Mouse (Mus musculus): ENCODE measurements around the gene Slc9b2. TPM values are rescaled to one million over a fixed set of nuclear protein-coding genes. Genes with fewer than 3 reads are reported as not detected.

Slc9b2 gene
- polyA plus RNA-seq, 1 experiment: 0.29 TPM

GRCm38 (mm10) chr3:135300081-135300480 is 7.4 kb upstream of the Slc9b2 start:
- no peak overlapping the region for H3ac ChIP-seq (ENCODE audit: control insufficient read depth, insufficient read length)
- no peak overlapping the region for H3K4me3 ChIP-seq
- H3K27me3 ChIP-seq (ENCODE audit: control insufficient read depth, insufficient read depth, insufficient read length): no peaks in the 10 kb centered on the region
- peak overlapping the region; percentile 13 for H3K4me2 ChIP-seq (ENCODE audit: low read depth)
- H3K36me3 ChIP-seq (ENCODE audit: control insufficient read depth, insufficient read depth): no peaks in the 10 kb centered on the region
- TF ChIP-seq USF1 (IDR thresholded peaks at IDR 0.05; ENCODE audit: low read depth) (no peak), SRF (IDR thresholded peaks at IDR 0.05; ENCODE audit: control insufficient read depth, insufficient read length, low read depth) (no peak), POLR2A (IDR thresholded peaks at IDR 0.05; ENCODE audit: insufficient read length, low read depth) (no peak), REST (IDR thresholded peaks at IDR 0.05; ENCODE audit: insufficient read depth, insufficient read length) (no peak), MYOD1 (IDR thresholded peaks at IDR 0.05; ENCODE audit: control insufficient read depth in 1 of 3, insufficient read length in 2 of 3, low read depth in 2 of 3) (no peak), POLR2AphosphoS2 (IDR thresholded peaks at IDR 0.05; ENCODE audit: insufficient read length, low read depth) (no peak)
- no peaks in the 10 kb centered on the region for H3K79me2 ChIP-seq (ENCODE audit: control insufficient read depth, insufficient read depth)

DNA sequence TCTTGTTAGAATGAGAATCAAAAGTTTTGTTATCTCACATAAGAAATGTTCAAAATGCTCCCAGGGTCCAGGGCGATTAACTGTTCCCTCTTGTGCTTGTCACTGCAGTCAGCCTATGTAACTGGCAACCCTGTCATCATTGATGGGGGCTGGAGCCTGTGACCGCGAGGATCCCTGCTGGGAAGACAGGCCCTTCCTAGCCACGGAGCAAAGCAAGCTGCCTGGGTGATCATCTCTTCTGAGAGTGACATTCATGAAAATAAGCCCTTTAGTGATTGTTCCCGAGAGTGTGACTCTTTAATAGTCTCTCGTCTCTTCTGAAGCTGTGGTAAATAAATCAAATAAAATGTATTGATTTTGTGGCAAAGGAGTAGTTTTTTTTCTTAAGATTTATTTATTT is 3.4 kb upstream of the Slc9b2 start:
- Histone ChIP-seq H3K4me2 (ENCODE audit: low read depth) (no peak overlapping the region), H3K27me3 (ENCODE audit: control insufficient read depth, insufficient read depth, insufficient read length) (no peaks in the 10 kb centered on the region), H3K79me2 (ENCODE audit: control insufficient read depth, insufficient read depth) (no peaks in the 10 kb centered on the region), H3K4me3 (no peak overlapping the region), H3ac (ENCODE audit: control insufficient read depth, insufficient read length) (no peak overlapping the region), H3K36me3 (ENCODE audit: control insufficient read depth, insufficient read depth) (no peaks in the 10 kb centered on the region)
- TF ChIP-seq SRF (IDR thresholded peaks at IDR 0.05; ENCODE audit: control insufficient read depth, insufficient read length, low read depth) (no peak), CEBPB (IDR thresholded peaks at IDR 0.05; ENCODE audit: insufficient read depth, poor library complexity, severe bottlenecking) (no peak), TCF12 (IDR thresholded peaks at IDR 0.05; ENCODE audit: insufficient read depth, poor library complexity, severe bottlenecking) (no peak), E2F4 (IDR thresholded peaks at IDR 0.05; ENCODE audit: insufficient read depth) (no peak), MYOD1 (IDR thresholded peaks at IDR 0.05; ENCODE audit: control insufficient read depth in 1 of 3, insufficient read length in 2 of 3, low read depth in 2 of 3) (no peak), REST (IDR thresholded peaks at IDR 0.05; ENCODE audit: insufficient read depth, insufficient read length) (no peak), POLR2A (IDR thresholded peaks at IDR 0.05; ENCODE audit: insufficient read length, low read depth) (no peak), POLR2AphosphoS2 (IDR thresholded peaks at IDR 0.05; ENCODE audit: insufficient read length, low read depth) (no peak), TCF3 (IDR thresholded peaks at IDR 0.05; ENCODE audit: insufficient read length, low read depth) (no peak), USF1 (IDR thresholded peaks at IDR 0.05; ENCODE audit: low read depth) (no peak), MYOG (IDR thresholded peaks at IDR 0.05; ENCODE audit: control insufficient read depth in 1 of 3, insufficient read depth in 1 of 3, insufficient read length in 2 of 3, low read depth in 2 of 3) (no peak), MAX (IDR thresholded peaks at IDR 0.05; ENCODE audit: low read depth) (no peak)

DNA sequence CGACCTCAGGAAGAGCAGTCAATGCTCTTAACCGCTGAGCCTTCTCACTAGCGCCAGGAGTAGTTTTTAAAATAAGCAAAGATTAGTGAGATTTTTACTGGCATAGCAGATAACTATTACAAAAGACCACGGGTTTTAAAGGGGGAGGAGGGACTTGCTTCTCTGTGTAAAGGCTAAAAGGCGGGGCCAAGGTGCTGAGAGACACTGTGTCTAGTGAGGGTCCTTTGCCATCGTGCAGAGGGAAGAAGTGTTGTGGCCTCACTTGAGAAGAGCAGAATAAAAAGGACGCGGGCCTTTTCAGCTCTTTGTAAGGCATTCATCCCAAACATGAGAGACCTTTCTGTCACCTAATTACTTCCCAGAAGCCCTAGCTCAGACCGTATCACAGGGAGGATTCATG is 2.9 kb upstream of the Slc9b2 start:
- no peak overlapping the region for H3K4me3 ChIP-seq
- no peak for TF ChIP-seq TCF3 (IDR thresholded peaks at IDR 0.05; ENCODE audit: insufficient read length, low read depth)
- TF ChIP-seq MYOG (IDR thresholded peaks at IDR 0.05; ENCODE audit: control insufficient read depth in 1 of 3, insufficient read depth in 1 of 3, insufficient read length in 2 of 3, low read depth in 2 of 3): no peak
- no peak for TF ChIP-seq MAX (IDR thresholded peaks at IDR 0.05; ENCODE audit: low read depth)
- no peaks in the 10 kb centered on the region for H3K36me3 ChIP-seq (ENCODE audit: control insufficient read depth, insufficient read depth)
- H3K79me2 ChIP-seq (ENCODE audit: control insufficient read depth, insufficient read depth): no peaks in the 10 kb centered on the region
- no peak overlapping the region for H3K4me2 ChIP-seq (ENCODE audit: low read depth)
- no peak overlapping the region for H3ac ChIP-seq (ENCODE audit: control insufficient read depth, insufficient read length)
- H3K27me3 ChIP-seq (ENCODE audit: control insufficient read depth, insufficient read depth, insufficient read length): no peaks in the 10 kb centered on the region

DNA sequence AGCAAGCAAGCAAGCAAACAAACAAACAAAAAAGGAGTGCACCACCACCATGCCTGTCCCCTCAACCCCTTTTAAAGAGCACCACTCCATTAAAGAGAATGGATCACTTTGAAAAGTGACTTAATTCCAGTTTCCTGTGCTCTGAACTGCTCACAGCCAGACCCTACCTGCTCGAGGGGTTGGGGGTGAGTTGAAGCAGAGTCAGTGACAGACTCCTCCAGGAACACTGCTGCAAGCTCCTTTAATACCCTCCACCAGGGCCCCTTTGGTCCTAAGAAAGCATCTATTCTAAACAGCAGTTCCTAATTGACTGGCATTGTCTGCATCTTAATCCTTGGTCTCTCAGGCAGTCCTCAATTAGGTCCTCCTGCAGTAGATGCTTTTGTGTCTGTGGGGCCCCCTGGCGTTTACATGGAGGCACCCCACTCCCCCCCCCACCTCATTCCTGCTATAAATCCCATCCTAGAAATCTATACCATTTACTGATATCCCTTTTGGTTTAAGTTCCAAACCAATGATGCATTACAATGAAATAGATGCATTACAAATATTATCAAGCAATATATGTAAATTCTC is 5.5 kb downstream of the Slc9b2 start:
- no peaks in the 10 kb centered on the region for H3K27me3 ChIP-seq (ENCODE audit: control insufficient read depth, insufficient read depth, insufficient read length)
- no peak overlapping the region for H3K4me2 ChIP-seq (ENCODE audit: low read depth)
- H3K79me2 ChIP-seq (ENCODE audit: control insufficient read depth, insufficient read depth): no peaks in the 10 kb centered on the region
- no peak overlapping the region for H3ac ChIP-seq (ENCODE audit: control insufficient read depth, insufficient read length)
- H3K36me3 ChIP-seq (ENCODE audit: control insufficient read depth, insufficient read depth): no peaks in the 10 kb centered on the region
- H3K4me3 ChIP-seq: no peak overlapping the region
- TF ChIP-seq SRF (IDR thresholded peaks at IDR 0.05; ENCODE audit: control insufficient read depth, insufficient read length, low read depth) (no peak), CEBPB (IDR thresholded peaks at IDR 0.05; ENCODE audit: insufficient read depth, poor library complexity, severe bottlenecking) (no peak), MYOD1 (IDR thresholded peaks at IDR 0.05; ENCODE audit: control insufficient read depth in 1 of 3, insufficient read length in 2 of 3, low read depth in 2 of 3) (no peak), TCF12 (IDR thresholded peaks at IDR 0.05; ENCODE audit: insufficient read depth, poor library complexity, severe bottlenecking) (no peak), POLR2A (IDR thresholded peaks at IDR 0.05; ENCODE audit: insufficient read length, low read depth) (no peak), REST (IDR thresholded peaks at IDR 0.05; ENCODE audit: insufficient read depth, insufficient read length) (no peak), MAX (IDR thresholded peaks at IDR 0.05; ENCODE audit: low read depth) (no peak), USF1 (IDR thresholded peaks at IDR 0.05; ENCODE audit: low read depth) (no peak), E2F4 (IDR thresholded peaks at IDR 0.05; ENCODE audit: insufficient read depth) (no peak), MYOG (IDR thresholded peaks at IDR 0.05; ENCODE audit: control insufficient read depth in 1 of 3, insufficient read depth in 1 of 3, insufficient read length in 2 of 3, low read depth in 2 of 3) (no peak), TCF3 (IDR thresholded peaks at IDR 0.05; ENCODE audit: insufficient read length, low read depth) (no peak), POLR2AphosphoS2 (IDR thresholded peaks at IDR 0.05; ENCODE audit: insufficient read length, low read depth) (no peak)

- TF ChIP-seq POLR2AphosphoS2 (IDR thresholded peaks at IDR 0.05; ENCODE audit: insufficient read length, low read depth): no peak
- TF ChIP-seq MYOG (IDR thresholded peaks at IDR 0.05; ENCODE audit: control insufficient read depth in 1 of 3, insufficient read depth in 1 of 3, insufficient read length in 2 of 3, low read depth in 2 of 3): no peak
- no peak for TF ChIP-seq TCF12 (IDR thresholded peaks at IDR 0.05; ENCODE audit: insufficient read depth, poor library complexity, severe bottlenecking)
- no peak for TF ChIP-seq E2F4 (IDR thresholded peaks at IDR 0.05; ENCODE audit: insufficient read depth)
- H3ac ChIP-seq (ENCODE audit: control insufficient read depth, insufficient read length): no peak overlapping the region
- no peaks in the 10 kb centered on the region for H3K27me3 ChIP-seq (ENCODE audit: control insufficient read depth, insufficient read depth, insufficient read length)
- no peaks in the 10 kb centered on the region for H3K36me3 ChIP-seq (ENCODE audit: control insufficient read depth, insufficient read depth)
- H3K4me2 ChIP-seq (ENCODE audit: low read depth): no peak overlapping the region
- H3K79me2 ChIP-seq (ENCODE audit: control insufficient read depth, insufficient read depth): no peaks in the 10 kb centered on the region
- no peak overlapping the region for H3K4me3 ChIP-seq
Measured at GRCm38 (mm10) chr3:135313727-135314126, 6.2 kb downstream of the Slc9b2 start.
